Mouse (Mus musculus) left cerebral cortex, postnatal 10 days (tissue): ENCODE data around the gene Ffar2. TPM values are rescaled to one million over a fixed set of nuclear protein-coding genes. Genes with fewer than 3 reads are reported as not detected.

Experiments
- DNase-seq, 2 experiments: peaks; one replicate each; pipeline ENCODE4 v3.0.0; 2021 to 2022; ENCODE audit warnings: low spot score in 2 of 2, mixed read lengths in 1 of 2; ENCODE audit errors: extremely low spot score in 1 of 2
- intact Hi-C: fragments of 180-260 bp; cut with DNase I; formaldehyde crosslinking; loops from one replicate; pipeline ENCODE4 v1.15.1; 2025
- total RNA-seq, 2 experiments: library from RNA; stranded (reverse); gene quantifications; 2 replicates each; pipeline ENCODE4 v1.2.3; 2021

Ffar2 gene
- total RNA-seq, 2 experiments from 2014 or later = 0.69 TPM; not detected in 1

DNA sequence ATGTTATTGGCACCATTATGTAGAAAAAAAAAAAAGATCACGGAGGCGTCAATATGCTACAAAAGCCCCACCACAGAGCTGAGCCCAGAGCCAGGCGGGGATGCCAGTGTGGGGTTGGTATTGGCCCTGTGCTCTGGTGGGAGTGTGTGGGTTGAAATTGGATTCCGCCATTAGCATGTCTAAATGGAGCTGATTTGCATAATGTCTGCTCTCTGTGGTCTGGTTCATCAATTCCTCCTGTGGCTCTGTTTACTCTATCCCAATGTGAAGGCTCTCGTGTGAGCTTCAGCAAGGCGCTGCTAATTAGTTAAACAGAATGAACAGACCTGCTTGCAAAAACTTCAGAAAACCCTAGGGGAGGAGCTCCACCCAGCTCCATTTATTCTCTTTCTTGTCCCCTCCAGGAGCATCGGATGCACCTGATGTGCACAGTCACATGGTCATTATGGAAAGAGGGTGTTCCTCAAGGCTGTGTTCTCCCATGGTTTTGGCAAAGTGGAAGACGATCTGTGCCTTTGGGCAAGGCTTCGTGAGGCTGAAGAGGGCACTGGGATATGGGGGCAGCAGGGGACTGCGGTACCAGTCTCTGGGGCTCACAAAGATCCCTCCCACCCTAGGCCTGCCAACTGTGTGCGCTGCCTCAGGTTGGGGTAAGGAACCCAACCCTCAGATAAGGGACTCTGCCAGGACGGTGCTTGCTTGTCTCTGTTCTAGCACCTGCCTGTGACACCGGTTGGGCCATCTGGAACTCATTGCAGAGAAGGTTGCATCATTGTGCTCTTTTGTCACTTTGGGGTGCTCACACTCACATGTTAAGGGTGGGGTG is 37.6 kb downstream of the Ffar2 start:
- no peak for DNase-seq
- intact Hi-C loops = no loop called here

DNA sequence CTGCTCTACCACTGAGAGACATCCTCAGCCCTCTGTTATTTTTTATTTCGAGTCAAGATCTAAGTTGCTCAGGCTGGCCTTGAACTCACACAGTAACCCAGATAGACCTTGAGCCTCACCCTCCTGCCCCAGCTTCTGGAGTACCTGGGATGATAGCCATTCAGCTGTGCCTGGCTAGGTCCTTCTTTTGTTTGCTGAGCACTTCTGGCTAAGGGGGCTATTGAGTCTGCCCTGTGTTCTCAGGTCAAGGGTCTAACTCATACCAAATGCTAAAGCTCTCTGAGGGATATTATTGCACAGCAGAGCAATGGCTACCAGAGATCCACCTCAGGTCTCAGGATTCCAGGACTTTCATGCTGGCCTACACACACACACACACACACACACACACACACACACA is 38.4 kb downstream of the Ffar2 start:
- no peak for DNase-seq
- intact Hi-C loops = no loop called here

DNA sequence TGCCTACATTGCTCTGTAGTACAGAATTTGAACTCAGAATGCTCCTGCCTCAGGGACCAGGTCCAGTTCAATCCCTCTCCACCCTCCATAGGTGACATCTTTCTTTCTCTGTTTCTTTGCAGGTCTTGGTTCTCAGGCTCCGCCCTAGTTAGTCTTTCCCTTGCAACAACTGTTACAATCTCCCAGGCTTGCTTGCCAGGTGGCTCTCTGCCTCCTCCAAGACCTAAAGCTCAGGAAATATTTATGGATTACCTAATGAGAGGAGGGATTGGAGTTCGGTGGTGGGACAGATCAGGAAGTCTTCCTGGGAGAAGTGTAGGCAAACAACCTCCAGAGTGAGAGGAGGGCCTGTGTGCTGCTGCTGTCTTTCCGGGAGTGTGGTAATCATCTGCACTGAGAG is 40.9 kb downstream of the Ffar2 start:
- intact Hi-C loops = no loop called here
- no peak for DNase-seq

GRCm38 (mm10) chr7:30781792-30782191 is 41.8 kb downstream of the Ffar2 start:
- intact Hi-C loops = no loop called here
- DNase-seq = no peak

DNA sequence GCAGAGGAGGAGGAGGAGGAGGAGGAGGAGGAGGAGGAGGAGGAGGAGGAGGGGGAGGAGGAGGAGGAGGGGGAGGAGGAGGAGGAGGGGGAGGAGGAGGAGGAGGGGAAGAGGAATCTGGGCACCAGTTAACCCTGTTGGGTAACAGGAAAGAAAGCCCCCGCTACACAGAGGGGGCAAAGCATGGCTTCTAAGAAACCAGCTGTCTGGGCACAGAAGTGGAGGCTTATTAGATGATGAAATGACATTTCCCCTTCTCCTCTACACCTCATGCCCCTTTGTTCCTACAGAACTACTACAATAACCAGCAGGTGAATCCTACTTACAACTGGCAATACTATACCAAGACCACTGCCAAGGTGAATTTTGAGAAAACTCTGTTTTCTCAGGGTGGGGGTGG is 45.7 kb downstream of the Ffar2 start:
- intact Hi-C loops = no loop called here

GRCm38 (mm10) chr7:30777081-30777579 is 46.4 kb downstream of the Ffar2 start:
- DNase-seq = no peak
- intact Hi-C loops = no loop called here

More for the DNA sequence above, 45.7 kb downstream of the Ffar2 start:
- no peak for DNase-seq

- intact Hi-C loops = no loop called here
- no peak for DNase-seq
Measured at GRCm38 (mm10) chr7:30776104-30776503, 47.5 kb downstream of the Ffar2 start.

DNA sequence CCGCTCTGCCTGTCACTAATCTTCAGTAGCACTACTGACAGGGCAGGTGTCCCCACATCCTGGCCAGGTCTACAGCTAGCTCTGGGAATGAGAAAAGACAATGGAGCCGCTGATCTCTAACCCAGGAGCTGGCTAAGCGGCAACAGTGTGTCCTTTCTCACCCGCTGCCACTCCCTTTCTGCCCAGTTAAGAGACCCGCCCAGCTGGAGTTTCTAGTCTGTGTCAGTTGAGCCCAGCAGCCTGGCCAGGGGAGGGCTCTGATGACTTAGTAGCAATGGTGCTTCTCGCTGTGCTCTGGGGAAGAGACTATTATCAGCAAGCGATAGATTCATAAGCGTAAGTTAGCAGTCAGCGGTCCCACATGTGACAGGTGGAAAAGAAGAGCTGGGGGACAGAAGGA is 54.3 kb downstream of the Ffar2 start:
- no peak for DNase-seq
- intact Hi-C loops = no loop called here

Other genes starting within 250 kb of the Ffar2 start
- gene Kmt2b, start 235.0 kb downstream of the Ffar2 start, total RNA-seq = 10 to 100 TPM; 54.1 to 56.9 TPM
- gene Zbtb32, start 224.9 kb downstream of the Ffar2 start, total RNA-seq = not detected
- gene Upk1a, start 210.9 kb downstream of the Ffar2 start, total RNA-seq = under 1 TPM in 1 of 2 experiments, not detected in 1; 0.32 TPM
- 100 to 1,000 TPM; 736 to 789 TPM for gene Cox6b1, start 197.6 kb downstream of the Ffar2 start, total RNA-seq
- gene Etv2, start 187.9 kb downstream of the Ffar2 start, total RNA-seq = not detected
- 10 to 100 TPM; 68.0 to 72.2 TPM for gene Rbm42, start 173.5 kb downstream of the Ffar2 start, total RNA-seq
- 1 to 10 TPM; 7.1 to 7.3 TPM for gene Haus5, start 158.8 kb downstream of the Ffar2 start, total RNA-seq
- not detected for gene Pmis2, start 152.2 kb downstream of the Ffar2 start, total RNA-seq
- not detected for gene 2200002J24Rik, start 124.8 kb downstream of the Ffar2 start, total RNA-seq
- gene Atp4a, start 111.6 kb downstream of the Ffar2 start, total RNA-seq = 1 to 10 TPM; 2.5 to 3.2 TPM
- 100 to 1,000 TPM; 136 to 144 TPM for gene Tmem147, start 94.2 kb downstream of the Ffar2 start, total RNA-seq
- not detected for gene Gapdhs, start 80.1 kb downstream of the Ffar2 start, total RNA-seq
- gene Sbsn, start 72.3 kb downstream of the Ffar2 start, total RNA-seq = 1 to 10 TPM; 9.5 to 9.8 TPM
- 1 to 10 TPM; 1.4 to 1.5 TPM for gene Dmkn, start 60.0 kb downstream of the Ffar2 start, total RNA-seq
- not detected for gene Krtdap, start 35.9 kb downstream of the Ffar2 start, total RNA-seq
- gene Ffar3, start 32.4 kb upstream of the Ffar2 start, total RNA-seq = not detected
- not detected for gene Ffar1, start 37.8 kb upstream of the Ffar2 start, total RNA-seq
- under 1 TPM in 1 of 2 experiments, not detected in 1; 0.28 TPM for gene Cd22, start 56.6 kb upstream of the Ffar2 start, total RNA-seq
- gene Mag, start 91.1 kb upstream of the Ffar2 start, total RNA-seq = 10 to 100 TPM; 27.0 to 60.7 TPM
- gene Hamp2, start 100.9 kb upstream of the Ffar2 start, total RNA-seq = not detected
- not detected for gene Hamp, start 120.3 kb upstream of the Ffar2 start, total RNA-seq
- 100 to 1,000 TPM; 112 to 115 TPM for gene Usf2, start 133.0 kb upstream of the Ffar2 start, total RNA-seq
- 10 to 100 TPM; 10.2 to 12.6 TPM for gene Lsr, start 149.7 kb upstream of the Ffar2 start, total RNA-seq
- gene Fam187b, start 150.0 kb upstream of the Ffar2 start, total RNA-seq = under 1 TPM; 0.18 to 0.21 TPM
- 10 to 100 TPM; 37.2 to 37.5 TPM for gene Fxyd5, start 218.7 kb upstream of the Ffar2 start, total RNA-seq
- gene Fxyd7, start 227.7 kb upstream of the Ffar2 start, total RNA-seq = 100 to 1,000 TPM; 371 to 375 TPM
- 10 to 100 TPM; 34.1 to 35.5 TPM for gene Fxyd1, start 233.4 kb upstream of the Ffar2 start, total RNA-seq
- gene Lgi4, start 235.6 kb upstream of the Ffar2 start, total RNA-seq = 1 to 10 TPM; 9.0 to 9.2 TPM